Mouse (Mus musculus): ENCODE data around the gene Itpk1. TPM values are rescaled to one million over a fixed set of nuclear protein-coding genes. Genes with fewer than 3 reads are reported as not detected.
A peak's percentile ranks its signal among the peaks of the same experiment; 100 is the strongest.

The Itpk1 gene
- total and polyA plus RNA-seq, 2 experiments from 2014 or later = 35.7 to 69.0 TPM

- Histone ChIP-seq H3K4me3 (ENCODE audit: low read length) (no peak overlapping the region), H3K27me3 (ENCODE audit: insufficient read depth, low read length) (no peaks in the 10 kb centered on the region), H3K9me3 (ENCODE audit: low read length) (no peaks in the 10 kb centered on the region), H3K4me1 (ENCODE audit: insufficient read depth, low read length) (no peaks in the 10 kb centered on the region), H3K27ac (no peak overlapping the region), H3K9ac (replicated peaks; ENCODE audit: low read length) (no peak overlapping the region), H3K36me3 (ENCODE audit: insufficient read depth, low read length) (peaks cover 7% of the 10 kb centered on the region; the same call in 1 of the 2 replicates), H3K4me2 (ENCODE audit: low read depth, low read length) (no peak overlapping the region)
- no peak for TF ChIP-seq CTCF (IDR thresholded peaks at IDR 0.05; ENCODE audit: low read depth)
- WGBS = 45% methylated on average over 7 of the region's 7 CpGs
- DNase-seq (ENCODE audit: low spot score) (peak; percentile 40), ATAC-seq (no peak)
Measured at GRCm38 (mm10) chr12:102573036-102573435, 131.7 kb downstream of the Itpk1 start.

GRCm38 (mm10) chr12:102571666-102572065, 133.1 kb downstream of the Itpk1 start:
- Histone ChIP-seq H3K4me1 (ENCODE audit: insufficient read depth, low read length) (no peaks in the 10 kb centered on the region), H3K27me3 (ENCODE audit: insufficient read depth, low read length) (no peaks in the 10 kb centered on the region), H3K4me3 (ENCODE audit: low read length) (no peak overlapping the region), H3K9me3 (ENCODE audit: low read length) (no peaks in the 10 kb centered on the region), H3K9ac (replicated peaks; ENCODE audit: low read length) (no peak overlapping the region), H3K4me2 (ENCODE audit: low read depth, low read length) (no peak overlapping the region), H3K36me3 (ENCODE audit: insufficient read depth, low read length) (peaks cover 7% of the 10 kb centered on the region; the same call in 1 of the 2 replicates), H3K27ac (no peak overlapping the region)
- no peak for TF ChIP-seq CTCF (IDR thresholded peaks at IDR 0.05; ENCODE audit: low read depth)
- WGBS = 94% methylated on average over 9 of the region's 9 CpGs
- no peak for ATAC-seq
- DNase-seq (ENCODE audit: low spot score) = no peak

- DNase-seq (ENCODE audit: low spot score) (no peak), ATAC-seq (no peak)
- Histone ChIP-seq H3K36me3 (ENCODE audit: insufficient read depth, low read length) (peaks cover 7% of the 10 kb centered on the region; the same call in 1 of the 2 replicates), H3K4me3 (ENCODE audit: low read length) (no peak overlapping the region), H3K4me1 (ENCODE audit: insufficient read depth, low read length) (no peaks in the 10 kb centered on the region), H3K9ac (replicated peaks; ENCODE audit: low read length) (no peak overlapping the region), H3K27ac (no peak overlapping the region), H3K4me2 (ENCODE audit: low read depth, low read length) (no peak overlapping the region), H3K27me3 (ENCODE audit: insufficient read depth, low read length) (no peaks in the 10 kb centered on the region), H3K9me3 (ENCODE audit: low read length) (no peaks in the 10 kb centered on the region)
- TF ChIP-seq CTCF (IDR thresholded peaks at IDR 0.05; ENCODE audit: low read depth) = no peak
- WGBS = 63% methylated on average over 5 of the region's 5 CpGs
Measured at GRCm38 (mm10) chr12:102570734-102571133, 134.0 kb downstream of the Itpk1 start.

GRCm38 (mm10) chr12:102570111-102570510, 134.6 kb downstream of the Itpk1 start:
- no peak overlapping the region for H3K4me2 ChIP-seq (ENCODE audit: low read depth, low read length)
- no peak for ATAC-seq
- no peak for TF ChIP-seq CTCF (IDR thresholded peaks at IDR 0.05; ENCODE audit: low read depth)
- peaks cover 7% of the 10 kb centered on the region; the same call in 1 of the 2 replicates for H3K36me3 ChIP-seq (ENCODE audit: insufficient read depth, low read length)
- H3K4me1 ChIP-seq (ENCODE audit: insufficient read depth, low read length) = no peaks in the 10 kb centered on the region
- H3K9ac ChIP-seq (replicated peaks; ENCODE audit: low read length) = no peak overlapping the region
- H3K27me3 ChIP-seq (ENCODE audit: insufficient read depth, low read length) = no peaks in the 10 kb centered on the region
- H3K27ac ChIP-seq = no peak overlapping the region
- H3K9me3 ChIP-seq (ENCODE audit: low read length) = no peaks in the 10 kb centered on the region
- H3K4me3 ChIP-seq (ENCODE audit: low read length) = no peak overlapping the region
- WGBS = 73% methylated on average over 13 of the region's 13 CpGs
- no peak for DNase-seq (ENCODE audit: low spot score)

DNA sequence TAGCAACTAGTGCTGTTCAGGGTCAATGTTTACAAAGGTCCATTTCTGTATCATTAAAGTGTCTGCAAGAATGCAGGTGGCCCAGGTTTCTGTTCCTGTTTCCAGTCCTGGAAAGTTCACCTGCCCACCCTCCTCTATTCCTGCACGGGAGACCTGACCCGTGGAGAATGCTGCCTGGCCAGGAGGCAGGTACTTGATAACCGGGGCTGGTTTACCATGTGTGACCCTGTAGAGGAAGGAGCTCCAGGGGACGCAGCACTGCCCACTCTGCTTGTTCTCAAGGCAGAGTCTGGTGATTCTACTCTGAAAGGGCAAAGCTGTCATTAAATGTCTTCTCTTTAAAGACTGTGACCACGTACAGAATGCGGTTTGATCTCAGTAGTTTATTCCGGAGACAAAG, 136.5 kb downstream of the Itpk1 start:
- no peak overlapping the region for H3K27ac ChIP-seq

DNA sequence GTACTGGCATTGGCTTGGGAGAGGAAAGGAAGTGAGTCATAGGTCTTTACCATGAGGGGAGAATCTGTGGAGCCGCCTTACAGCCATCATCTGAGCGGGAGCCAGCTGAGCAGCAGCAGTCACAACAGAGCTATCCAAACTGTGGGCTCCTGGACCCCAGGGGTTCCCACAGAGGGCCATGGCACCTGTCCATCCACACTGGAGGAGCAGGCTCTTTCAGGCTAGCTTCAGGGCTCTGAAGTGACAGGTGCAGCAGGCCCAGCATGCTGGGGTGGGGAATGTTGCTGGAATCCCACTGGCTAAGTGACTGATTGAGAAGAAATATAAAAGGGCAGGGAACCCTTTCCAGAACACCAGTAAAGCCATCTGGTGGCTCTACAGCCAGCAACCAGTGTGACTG, 137.8 kb downstream of the Itpk1 start:
- TF ChIP-seq CTCF (IDR thresholded peaks at IDR 0.05; ENCODE audit: low read depth) = no peak
- no peak overlapping the region for H3K4me2 ChIP-seq (ENCODE audit: low read depth, low read length)
- 76% methylated on average over 2 of the region's 2 CpGs for WGBS
- ATAC-seq (0 out of 2 replicates have a peak, but pooled peaks have one; percentile 15), DNase-seq (ENCODE audit: low spot score) (peak; percentile 8)
- H3K4me1 ChIP-seq (ENCODE audit: insufficient read depth, low read length) = no peaks in the 10 kb centered on the region
- no peaks in the 10 kb centered on the region for H3K27me3 ChIP-seq (ENCODE audit: insufficient read depth, low read length)
- no peak overlapping the region for H3K4me3 ChIP-seq (ENCODE audit: low read length)
- no peak overlapping the region for H3K27ac ChIP-seq
- peaks cover 7% of the 10 kb centered on the region; the same call in 1 of the 2 replicates for H3K36me3 ChIP-seq (ENCODE audit: insufficient read depth, low read length)
- no peaks in the 10 kb centered on the region for H3K9me3 ChIP-seq (ENCODE audit: low read length)
- H3K9ac ChIP-seq (replicated peaks; ENCODE audit: low read length) = no peak overlapping the region

More for the DNA sequence above, 136.5 kb downstream of the Itpk1 start:
- ATAC-seq (no peak), DNase-seq (ENCODE audit: low spot score) (no peak)
- H3K36me3 ChIP-seq (ENCODE audit: insufficient read depth, low read length) = peaks cover 7% of the 10 kb centered on the region; the same call in 1 of the 2 replicates
- no peaks in the 10 kb centered on the region for H3K27me3 ChIP-seq (ENCODE audit: insufficient read depth, low read length)
- TF ChIP-seq CTCF (IDR thresholded peaks at IDR 0.05; ENCODE audit: low read depth) = no peak
- H3K4me3 ChIP-seq (ENCODE audit: low read length) = no peak overlapping the region
- H3K9me3 ChIP-seq (ENCODE audit: low read length) = no peaks in the 10 kb centered on the region
- no peaks in the 10 kb centered on the region for H3K4me1 ChIP-seq (ENCODE audit: insufficient read depth, low read length)
- no peak overlapping the region for H3K9ac ChIP-seq (replicated peaks; ENCODE audit: low read length)
- H3K4me2 ChIP-seq (ENCODE audit: low read depth, low read length) = no peak overlapping the region
- 80% methylated on average over 7 of the region's 7 CpGs for WGBS

- Histone ChIP-seq H3K27ac (no peak overlapping the region), H3K4me3 (ENCODE audit: low read length) (no peak overlapping the region), H3K9me3 (ENCODE audit: low read length) (no peaks in the 10 kb centered on the region), H3K27me3 (ENCODE audit: insufficient read depth, low read length) (no peaks in the 10 kb centered on the region), H3K4me2 (ENCODE audit: low read depth, low read length) (no peak overlapping the region), H3K36me3 (ENCODE audit: insufficient read depth, low read length) (peaks cover 7% of the 10 kb centered on the region; the same call in 1 of the 2 replicates), H3K4me1 (ENCODE audit: insufficient read depth, low read length) (no peaks in the 10 kb centered on the region), H3K9ac (replicated peaks; ENCODE audit: low read length) (no peak overlapping the region)
- 88% methylated on average over 6 of the region's 6 CpGs for WGBS
- ATAC-seq (no peak), DNase-seq (ENCODE audit: low spot score) (no peak)
- no peak for TF ChIP-seq CTCF (IDR thresholded peaks at IDR 0.05; ENCODE audit: low read depth)
Measured at GRCm38 (mm10) chr12:102565086-102565485, 139.6 kb downstream of the Itpk1 start.

Data from hindbrain, postnatal 0 days (tissue).